Mouse (Mus musculus) thymus, adult 2 months (tissue): ENCODE measurements at regions not wholly inside any gene's neighbourhood (a gene's known extent, or its start where the extent isn't known, plus 50 kb on each side); places are given as distances from the start of the nearest gene placed in this dataset.

Source experiments
- DNase-seq: peaks from one replicate; pipeline ENCODE4 v3.0.0; 2021
- H3K27ac ChIP-seq: fragments of 200-500 bp; 2 replicates; pipeline ENCODE4 v1.5.1; 2012; ENCODE audit warnings: low read length, control low read depth; ENCODE audit not compliant: control insufficient read depth, insufficient read depth
- H3K27me3 ChIP-seq: fragments of 200-500 bp; 2 replicates; pipeline ENCODE4 v1.6.1; 2012; ENCODE audit warnings: mild to moderate bottlenecking, low read length, moderate library complexity, mixed read lengths; ENCODE audit not compliant: control insufficient read depth, insufficient read depth
- H3K36me3 ChIP-seq: fragments of 200-500 bp; 2 replicates; pipeline ENCODE4 v1.6.1; 2012; ENCODE audit warnings: mild to moderate bottlenecking, low read length, moderate library complexity; ENCODE audit not compliant: control insufficient read depth, insufficient read depth
- H3K4me1 ChIP-seq: fragments of 200-500 bp; replicated peaks from 2 replicates; pipeline ENCODE4 v1.6.1; 2012; ENCODE audit warnings: low read length; ENCODE audit not compliant: control insufficient read depth, insufficient read depth
- H3K4me3 ChIP-seq: fragments of 200-500 bp; 2 replicates; pipeline ENCODE4 v1.5.1; 2012; ENCODE audit warnings: mild to moderate bottlenecking, low read length, control low read depth, moderate library complexity; ENCODE audit not compliant: control insufficient read depth, insufficient read depth
- CTCF ChIP-seq: fragments of 200-500 bp; IDR thresholded peaks from 2 replicates; pipeline ENCODE4 v1.5.1; 2012; ENCODE audit warnings: mild to moderate bottlenecking, control low read depth, low read length, moderate library complexity, borderline replicate concordance; ENCODE audit not compliant: control insufficient read depth, poor library complexity, insufficient read depth; ENCODE audit errors: extremely low read depth
- POLR2A ChIP-seq: fragments of 200-500 bp; IDR thresholded peaks from 2 replicates; pipeline ENCODE4 v1.6.1; 2012; ENCODE audit warnings: mild to moderate bottlenecking, low read length, control low read depth, moderate library complexity; ENCODE audit not compliant: control insufficient read depth, poor library complexity, insufficient read depth; ENCODE audit errors: extremely low read depth
- WGBS: fragments of 180-500 bp; shearing (Covaris S2); methylation state at CpG from one replicate; pipeline ENCODE4 v1.1.7; 2018; 5-methylcytosine and 5-hydroxymethylcytosine counted together

DNA sequence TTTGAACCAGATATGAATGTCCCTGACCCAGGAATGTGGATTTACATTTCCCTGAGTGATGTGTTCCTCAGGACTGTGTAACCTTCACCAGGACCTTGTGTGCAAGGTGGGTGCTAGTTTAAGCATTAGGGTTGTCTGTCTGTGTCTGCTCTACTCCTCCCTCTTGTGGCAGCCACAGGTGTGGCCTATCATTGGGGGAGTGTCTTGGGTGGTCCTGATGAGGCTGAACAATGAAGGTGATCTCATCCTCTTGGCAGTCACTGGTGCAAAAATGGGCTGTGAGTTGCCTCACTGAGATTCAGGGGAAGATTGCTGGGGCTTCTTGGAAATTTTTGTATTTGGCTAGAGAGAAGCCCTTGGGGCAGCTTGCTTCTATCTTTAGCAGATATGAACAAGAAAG is 179.4 kb upstream of the Ube2e1 start:
- Histone ChIP-seq H3K36me3 (no peaks in the 10 kb centered on the region), H3K4me1 (no peaks in the 10 kb centered on the region), H3K4me3 (no peak overlapping the region), H3K27ac (no peak overlapping the region), H3K27me3 (no peaks in the 10 kb centered on the region)
- TF ChIP-seq CTCF (no peak), POLR2A (no peak)
- DNase-seq = peak; percentile 55

DNA sequence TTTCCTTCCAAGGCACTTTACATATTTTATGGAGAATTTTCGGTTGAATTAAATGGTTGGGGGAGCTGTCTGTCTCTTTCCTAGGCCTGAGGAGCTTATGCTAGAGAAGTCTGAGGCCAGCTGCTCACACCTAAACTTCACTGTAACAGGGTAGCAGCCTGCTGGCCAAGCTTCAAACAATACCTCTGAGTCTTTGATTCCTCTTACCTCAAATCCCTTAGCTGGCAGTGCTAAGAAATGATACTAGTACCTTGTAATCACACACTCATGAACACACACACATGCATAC is 176.6 kb upstream of the Ube2e1 start:
- no peak overlapping the region for H3K4me3 ChIP-seq
- DNase-seq = no peak
- no peaks in the 10 kb centered on the region for H3K27me3 ChIP-seq
- H3K27ac ChIP-seq = no peak overlapping the region
- no peaks in the 10 kb centered on the region for H3K36me3 ChIP-seq
- whole genome bisulfite sequencing = 95% methylated on average over 1 of the region's 1 CpGs
- no peaks in the 10 kb centered on the region for H3K4me1 ChIP-seq
- no peak for TF ChIP-seq CTCF
- TF ChIP-seq POLR2A = no peak

DNA sequence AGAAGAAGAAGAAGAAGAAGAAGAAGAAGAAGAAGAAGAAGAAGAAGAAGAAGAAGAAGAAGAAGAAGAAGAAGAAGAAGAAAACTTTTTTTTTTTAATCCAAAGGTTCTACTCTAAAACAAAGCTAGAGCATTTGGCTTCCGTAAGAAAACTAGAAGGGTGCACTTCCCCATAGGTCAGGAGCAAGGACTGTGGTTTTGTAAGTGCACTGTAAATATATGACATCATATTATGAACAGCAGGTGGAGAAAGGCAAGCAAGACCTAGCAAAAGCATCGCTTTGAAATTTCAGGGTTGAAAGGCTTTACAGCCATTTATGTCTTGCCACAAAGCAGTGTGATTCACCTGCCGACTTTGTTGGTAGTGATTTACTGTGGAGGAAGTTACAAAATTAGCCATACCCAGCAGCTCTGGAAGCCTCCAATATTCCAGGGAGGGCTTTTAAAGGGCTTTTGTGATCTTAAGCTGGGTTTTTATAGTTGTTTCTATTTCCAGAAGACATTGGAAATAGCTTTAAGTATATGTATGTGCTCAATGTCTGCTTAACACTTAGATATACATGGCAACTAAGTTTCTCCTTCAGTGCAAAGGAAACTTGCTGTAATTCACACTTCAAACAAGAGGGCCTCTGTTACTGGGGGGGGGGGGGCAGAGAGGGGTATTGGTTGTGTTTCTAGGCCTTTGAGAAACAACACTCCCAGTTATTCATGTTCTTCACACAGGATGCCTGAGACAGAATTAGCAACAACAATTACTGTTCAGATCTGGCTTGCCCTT is 176.1 kb upstream of the Ube2e1 start:
- WGBS = 12% methylated on average over 3 of the region's 3 CpGs
- H3K27ac ChIP-seq = no peak overlapping the region
- no peak for DNase-seq
- no peaks in the 10 kb centered on the region for H3K27me3 ChIP-seq
- H3K4me1 ChIP-seq = no peaks in the 10 kb centered on the region
- H3K4me3 ChIP-seq = no peak overlapping the region
- H3K36me3 ChIP-seq = no peaks in the 10 kb centered on the region
- no peak for TF ChIP-seq CTCF
- TF ChIP-seq POLR2A = no peak

DNA sequence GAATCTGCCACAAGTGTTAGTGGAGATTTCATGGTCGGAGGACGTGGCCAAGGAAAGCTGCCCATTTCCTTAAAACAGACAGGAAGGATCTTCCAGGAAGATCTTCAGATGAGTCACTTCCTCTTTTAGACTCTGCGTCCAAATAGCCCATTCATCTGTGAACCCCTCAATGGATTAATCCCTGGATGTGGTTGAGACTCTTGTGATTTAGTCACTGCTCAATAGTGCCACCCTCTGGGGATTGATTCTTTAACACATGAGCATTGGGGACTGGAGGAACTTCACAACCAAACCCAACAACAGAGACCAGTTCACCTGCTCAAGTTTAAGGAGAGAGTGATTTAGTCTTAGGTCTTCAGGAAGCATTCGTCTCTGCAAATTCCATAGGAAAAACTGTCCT is 174.5 kb upstream of the Ube2e1 start:
- 67% methylated on average over 4 of the region's 4 CpGs for WGBS
- no peak for TF ChIP-seq CTCF
- no peak overlapping the region for H3K4me3 ChIP-seq
- no peaks in the 10 kb centered on the region for H3K4me1 ChIP-seq
- no peak overlapping the region for H3K27ac ChIP-seq
- peak; percentile 39 for DNase-seq
- no peaks in the 10 kb centered on the region for H3K36me3 ChIP-seq
- no peaks in the 10 kb centered on the region for H3K27me3 ChIP-seq

DNA sequence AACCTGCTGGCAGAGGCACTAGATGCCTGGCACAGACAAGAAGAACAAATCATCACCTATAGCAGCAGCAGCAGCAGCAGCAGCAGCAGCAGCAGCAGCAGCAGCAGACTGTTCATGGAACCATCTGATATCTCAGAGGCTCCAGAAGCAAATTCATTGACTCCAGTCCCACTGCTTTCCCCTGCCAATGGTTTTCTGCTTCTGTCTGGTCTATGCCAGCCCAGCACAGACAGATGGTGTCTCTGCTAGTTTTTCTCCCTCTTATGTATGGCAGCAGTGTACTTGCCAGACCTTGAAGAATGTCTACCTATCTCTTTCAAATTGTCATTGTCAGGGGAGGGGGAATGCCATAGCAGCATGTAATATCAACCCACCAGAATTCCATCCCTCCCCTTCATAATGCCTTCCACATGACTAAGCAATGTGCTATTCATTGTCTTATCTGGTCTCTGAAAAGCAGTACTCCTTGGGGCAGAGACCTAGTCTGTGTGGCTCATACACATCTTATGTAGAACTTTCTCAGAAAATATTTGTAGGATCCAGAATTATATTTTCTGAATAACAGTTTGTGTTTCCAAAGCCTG is 168.7 kb upstream of the Ube2e1 start:
- Histone ChIP-seq H3K27me3 (no peaks in the 10 kb centered on the region), H3K4me3 (no peak overlapping the region), H3K36me3 (no peaks in the 10 kb centered on the region), H3K4me1 (no peaks in the 10 kb centered on the region), H3K27ac (no peak overlapping the region)
- TF ChIP-seq POLR2A (no peak), CTCF (no peak)
- no peak for DNase-seq

DNA sequence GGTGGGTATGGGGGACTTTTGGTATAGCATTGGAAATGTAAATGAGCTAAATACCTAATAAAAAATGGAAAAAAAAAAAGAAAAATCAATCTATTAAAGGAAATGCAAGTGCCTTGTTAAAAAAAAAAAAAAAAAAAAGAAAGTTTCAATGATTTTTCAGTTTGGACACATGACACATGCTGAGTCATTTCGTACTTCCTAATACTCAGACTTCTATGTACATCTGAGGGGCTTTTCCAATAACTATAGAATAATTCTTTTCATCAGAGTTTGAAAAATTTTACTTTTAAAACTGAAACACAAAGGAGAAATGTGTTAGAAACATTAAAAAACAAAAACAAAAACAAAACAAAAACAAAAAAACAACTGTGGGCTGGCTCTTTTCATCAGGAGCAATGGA is 162.4 kb upstream of the Ube2e1 start:
- no peaks in the 10 kb centered on the region for H3K27me3 ChIP-seq
- WGBS = 92% methylated on average over 1 of the region's 1 CpGs
- no peaks in the 10 kb centered on the region for H3K4me1 ChIP-seq
- DNase-seq = no peak
- H3K27ac ChIP-seq = no peak overlapping the region
- no peak overlapping the region for H3K4me3 ChIP-seq
- no peak for TF ChIP-seq POLR2A
- no peak for TF ChIP-seq CTCF
- H3K36me3 ChIP-seq = no peaks in the 10 kb centered on the region
